Comparison of ENCODE assay signal across 28 mouse cellular contexts in the genomic region with DNA sequence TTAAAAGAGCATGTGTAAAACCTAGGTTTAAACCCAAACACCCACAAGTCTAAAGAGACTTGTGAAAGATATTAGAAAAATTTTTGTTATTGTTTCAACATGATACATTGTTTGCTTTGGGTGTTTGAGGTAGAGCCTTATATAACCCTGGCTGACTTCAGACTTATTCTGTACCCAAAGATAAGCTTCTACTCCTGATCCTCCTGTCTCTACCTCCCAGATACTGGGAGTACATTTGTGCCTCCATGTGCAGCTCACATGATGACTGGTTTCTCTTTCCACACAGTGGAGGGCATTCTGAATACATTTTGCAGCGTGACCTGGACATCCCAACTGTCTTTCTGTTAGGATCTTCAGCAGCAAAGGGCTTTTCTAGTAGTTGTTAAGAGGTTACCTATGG. TPM values are rescaled to one million over a fixed set of nuclear protein-coding genes. Genes with fewer than 3 reads are reported as not detected.
DNase-seq lines count a peak whose midpoint lies in the region; ATAC-seq and TF ChIP-seq lines count a peak whose summit lies in the region.
"Had no signal": no experiment of that assay in that cellular context is flagged by ENCODE, and none has a peak within 500 bp of the region (broad histone marks: within the 10 kb centered on the region; RNA-seq: fewer than 3 reads in every experiment).

No protein-coding gene starts in this region.

- no peak for TF ChIP-seq EP300 in MEL (IDR thresholded peaks at IDR 0.05; ENCODE audit: low read depth in 1 of 2, low read length in 2 of 2)

- H3K9me3 ChIP-seq in MEL (replicated peaks; ENCODE audit: insufficient read depth, low read length), result no peaks in the 10 kb centered on the region
- H3K9me3 ChIP-seq in liver, embryonic 12.5 days (replicated peaks), result no peaks in the 10 kb centered on the region
- no peaks in the 10 kb centered on the region for H3K9me3 ChIP-seq in liver, embryonic 15.5 days (replicated peaks)
- H3K9me3 ChIP-seq: embryonic facial prominence, embryonic 10.5 days; embryonic facial prominence, embryonic 13.5 days; heart, embryonic 10.5 days; heart, embryonic 13.5 days; hindbrain, embryonic 12.5 days; hindbrain, embryonic 15.5 days had no signal

- TF ChIP-seq POLR2A in MEL (IDR thresholded peaks at IDR 0.05; ENCODE audit: control insufficient read depth in 1 of 2, insufficient read depth in 1 of 2, low read depth in 1 of 2, low read length in 2 of 2, poor library complexity in 1 of 2), result no peak
- no peak for TF ChIP-seq POLR2A in cerebellum, adult 2 months (IDR thresholded peaks at IDR 0.05; ENCODE audit: borderline replicate concordance, insufficient read depth, low read length)

- H3K4me1 ChIP-seq in MEL (ENCODE audit: control insufficient read depth in 1 of 2, insufficient read depth in 2 of 2, low read length in 2 of 2), result peaks cover 10 to 22% of the 10 kb centered on the region in 2 experiments
- H3K4me1 ChIP-seq in liver, embryonic 12.5 days, result peaks cover 37% of the 10 kb centered on the region
- peaks cover 28% of the 10 kb centered on the region for H3K4me1 ChIP-seq in liver, embryonic 15.5 days (replicated peaks)
- no peaks in the 10 kb centered on the region for H3K4me1 ChIP-seq in cerebellum, adult 2 months (ENCODE audit: control insufficient read depth, insufficient read depth, low read length)
- H3K4me1 ChIP-seq: embryonic facial prominence, embryonic 10.5 days; hindbrain, embryonic 12.5 days; hindbrain, embryonic 15.5 days had no signal

- TF ChIP-seq RAD21 in MEL (IDR thresholded peaks at IDR 0.05; ENCODE audit: low read depth, low read length), result no peak

- H3K27me3 ChIP-seq in MEL (ENCODE audit: control insufficient read depth in 1 of 2, insufficient read depth in 2 of 2, low read length in 2 of 2), result no peaks in the 10 kb centered on the region
- H3K27me3 ChIP-seq in liver, embryonic 12.5 days (replicated peaks), result no peaks in the 10 kb centered on the region
- H3K27me3 ChIP-seq in liver, embryonic 15.5 days, result no peaks in the 10 kb centered on the region
- H3K27me3 ChIP-seq in cerebellum, adult 2 months (ENCODE audit: control insufficient read depth, insufficient read depth, low read length), result no peaks in the 10 kb centered on the region
- H3K27me3 ChIP-seq: embryonic facial prominence, embryonic 13.5 days; heart, embryonic 13.5 days; hindbrain, embryonic 12.5 days; hindbrain, embryonic 15.5 days; Patski had no signal

- H3K9ac ChIP-seq in MEL (ENCODE audit: control insufficient read depth, low read depth, low read length, poor library complexity, severe bottlenecking), result no peak overlapping the region
- no peak overlapping the region for H3K9ac ChIP-seq in liver, embryonic 12.5 days
- no peak overlapping the region; the same call in 1 of the 2 replicates for H3K9ac ChIP-seq in liver, embryonic 15.5 days
- H3K9ac ChIP-seq: embryonic facial prominence, embryonic 13.5 days; forebrain, postnatal 0 days; heart, embryonic 13.5 days; hindbrain, embryonic 12.5 days; hindbrain, embryonic 15.5 days had no signal

- 64% methylated on average over 1 of the region's 1 CpGs for WGBS in liver, embryonic 12.5 days (ENCODE audit: insufficient replicate concordance)
- 69% methylated on average over 1 of the region's 1 CpGs for WGBS in liver, embryonic 15.5 days (ENCODE audit: insufficient replicate concordance)
- WGBS in cerebellum, adult 2 months, result 93% methylated on average over 1 of the region's 1 CpGs

- H3K4me2 ChIP-seq in liver, embryonic 12.5 days, result no peak overlapping the region
- H3K4me2 ChIP-seq in liver, embryonic 15.5 days, result no peak overlapping the region
- H3K4me2 ChIP-seq: embryonic facial prominence, embryonic 13.5 days; heart, embryonic 13.5 days; hindbrain, embryonic 12.5 days; hindbrain, embryonic 15.5 days had no signal

- H3K4me3 ChIP-seq in MEL (ENCODE audit: control insufficient read depth in 1 of 2, insufficient read depth in 1 of 2, low read depth in 2 of 2, low read length in 2 of 2), result no peak overlapping the region
- H3K4me3 ChIP-seq in liver, embryonic 12.5 days, result no peak overlapping the region
- H3K4me3 ChIP-seq in liver, embryonic 15.5 days (replicated peaks), result no peak overlapping the region
- H3K4me3 ChIP-seq in cerebellum, adult 2 months (replicated peaks; ENCODE audit: insufficient read depth, low read depth, low read length), result no peak overlapping the region
- H3K4me3 ChIP-seq: embryonic facial prominence, embryonic 10.5 days; embryonic facial prominence, embryonic 13.5 days; gastrocnemius, adult 2 months; heart, adult 2 months; heart, embryonic 10.5 days; heart, embryonic 13.5 days; hindbrain, embryonic 12.5 days; hindbrain, embryonic 15.5 days had no signal

- peak; percentile 72 for ATAC-seq in liver, embryonic 12.5 days
- ATAC-seq in liver, embryonic 15.5 days (ENCODE audit: insufficient read depth), result peak; percentile 44; the same call in 1 of the 2 replicates
- ATAC-seq: forebrain, embryonic 14.5 days; forebrain, postnatal 0 days; Patski had no signal

- H3K79me2 ChIP-seq in MEL (ENCODE audit: control insufficient read depth, insufficient read depth, low read length, poor library complexity), result peaks cover 30% of the 10 kb centered on the region

- peaks cover 4 to 35% of the 10 kb centered on the region in 2 experiments; a peak in 3 of 4 replicates for H3K36me3 ChIP-seq in MEL (ENCODE audit: control insufficient read depth in 1 of 2, insufficient read depth in 2 of 2, low read length in 2 of 2)
- H3K36me3 ChIP-seq in liver, embryonic 12.5 days, result peaks cover 46% of the 10 kb centered on the region
- peaks cover 29% of the 10 kb centered on the region for H3K36me3 ChIP-seq in liver, embryonic 15.5 days (replicated peaks)

- H3K27ac ChIP-seq in MEL (ENCODE audit: control insufficient read depth, low read depth, low read length), result no peak overlapping the region
- peak overlapping the region; percentile 45; the same call in 1 of the 2 replicates for H3K27ac ChIP-seq in liver, embryonic 12.5 days
- 0 out of 2 replicates have a peak overlapping the region, but pooled peaks have one; percentile 1 for H3K27ac ChIP-seq in liver, embryonic 15.5 days (replicated peaks)
- no peak overlapping the region for H3K27ac ChIP-seq in cerebellum, adult 2 months (ENCODE audit: insufficient read depth, low read length)
- H3K27ac ChIP-seq: embryonic facial prominence, embryonic 10.5 days; embryonic facial prominence, embryonic 13.5 days; gastrocnemius, adult 2 months; heart, adult 2 months; heart, embryonic 10.5 days; heart, embryonic 13.5 days; hindbrain, embryonic 12.5 days; hindbrain, embryonic 15.5 days had no signal

- no peak for TF ChIP-seq CTCF in MEL (IDR thresholded peaks at IDR 0.05 in 2 of 3, conservative IDR thresholded peaks at IDR 0.05 in 1 of 3; ENCODE audit: control insufficient read depth in 1 of 3, insufficient read depth in 1 of 3, low read depth in 2 of 3, low read length in 3 of 3, poor library complexity in 1 of 3, severe bottlenecking in 1 of 3)
- TF ChIP-seq CTCF in cerebellum, adult 2 months (IDR thresholded peaks at IDR 0.05; ENCODE audit: borderline replicate concordance, insufficient read depth, low read depth, low read length), result no peak

- peak; percentile 49 for DNase-seq in heart, adult 11 months
- DNase-seq in heart, postnatal 36 days, result no peak
- DNase-seq in MEL (ENCODE audit: low read depth, low spot score), result peak; percentile 21
- DNase-seq in cerebellum, adult 2 months, result no peak
- no peak for DNase-seq in T-cell, adult 2 months (ENCODE audit: low spot score)
- DNase-seq in layer of hippocampus, adult 9-10 months (ENCODE audit: low spot score), result no peak
- DNase-seq: adrenal gland, adult 2 months; adrenal gland, postnatal 14 days; cerebellum, adult 11 months; cerebellum, adult 8-10 months; cerebellum, postnatal 10 days; cerebellum, postnatal 36 days; embryo, embryonic 11 days; forebrain, postnatal 0 days; gastrocnemius, adult 2 months; gastrocnemius, postnatal 25 days; heart, adult 2 months; heart, postnatal 14 days had no signal

- intact Hi-C loops in heart, postnatal 36 days (cut with DNase I), result no loop called here

TF ChIP-seq in MEL, 35 proteins besides CTCF, POLR2A, EP300 and RAD21 (continues in another document):
- TF ChIP-seq POLR2AphosphoS2 (IDR thresholded peaks at IDR 0.05; ENCODE audit: low read length) (no peak), ELF1 (IDR thresholded peaks at IDR 0.05; ENCODE audit: low read depth, low read length) (no peak), ETS1 (IDR thresholded peaks at IDR 0.05; ENCODE audit: low read depth, low read length) (no peak), POLR2AphosphoS5 (IDR thresholded peaks at IDR 0.05; ENCODE audit: borderline replicate concordance, low read depth, low read length) (no peak), MAFK (IDR thresholded peaks at IDR 0.05; ENCODE audit: borderline replicate concordance, low read depth, low read length) (no peak), USF2 (IDR thresholded peaks at IDR 0.05; ENCODE audit: borderline replicate concordance in 1 of 2, insufficient read depth in 1 of 2, low read depth in 1 of 2, low read length in 2 of 2) (no peak), MYB (IDR thresholded peaks at IDR 0.05; ENCODE audit: low read depth, low read length) (no peak)

RNA-seq across cellular contexts. Expression of gene Socs4, which starts 9.5 kb away (rescaled TPM):
- 10 to 100 TPM; 13.9 to 14.3 TPM for total RNA-seq in heart, postnatal 36 days (2021)
- 8.7 and 8.8 TPM in 2 replicates for total RNA-seq in MEL (2012; rRNA removed)
- 10 to 100 TPM; 13.9 to 21.0 TPM for polyA plus RNA-seq in MEL (2012; ENCODE audit: insufficient read depth in 1 of 2, insufficient read length in 2 of 2, low read depth in 1 of 2, low replicate concordance in 2 of 2, missing spikeins in 1 of 2)
- polyA plus RNA-seq in liver, embryonic 12.5 days (2016; fragmentation: Nextera tagmentation; extraction: Ambion mirVana), result 3.0 and 4.3 TPM in 2 replicates
- 2.0 and 2.5 TPM in 2 replicates for polyA plus RNA-seq in liver, embryonic 15.5 days (2015; fragmentation: Nextera tagmentation; extraction: Ambion mirVana)
- 5.9 and 6.1 TPM in 2 replicates for polyA plus RNA-seq in cerebellum, adult 2 months (2012; rRNA removed)

RNA-seq across cellular contexts. Expression of gene Wdhd1, which starts 9.6 kb away (rescaled TPM):
- 1 to 10 TPM in 1 of 2 experiments, under 1 TPM in 1; 1.00 to 1.0 TPM for total RNA-seq in heart, postnatal 36 days (2021)
- total RNA-seq in MEL (2012; rRNA removed), result 49.1 and 51.6 TPM in 2 replicates
- polyA plus RNA-seq in MEL (2012; ENCODE audit: insufficient read depth in 1 of 2, insufficient read length in 2 of 2, low read depth in 1 of 2, low replicate concordance in 2 of 2, missing spikeins in 1 of 2), result 10 to 100 TPM in 1 of 2 experiments, not detected in 1; 91.5 TPM
- polyA plus RNA-seq in liver, embryonic 12.5 days (2016; fragmentation: Nextera tagmentation; extraction: Ambion mirVana), result 58.1 and 58.9 TPM in 2 replicates
- 32.3 and 33.7 TPM in 2 replicates for polyA plus RNA-seq in liver, embryonic 15.5 days (2015; fragmentation: Nextera tagmentation; extraction: Ambion mirVana)
- polyA plus RNA-seq in cerebellum, adult 2 months (2012; rRNA removed), result 6.8 and 7.9 TPM in 2 replicates

RNA-seq across cellular contexts. Expression of gene Mapk1ip1l, which starts 11.9 kb away (rescaled TPM):
- total RNA-seq in heart, postnatal 36 days (2021), result 10 to 100 TPM; 28.1 to 28.2 TPM
- total RNA-seq in MEL (2012; rRNA removed), result 33.8 and 37.8 TPM in 2 replicates
- 100 to 1,000 TPM in 1 of 2 experiments, 10 to 100 TPM in 1; 59.5 to 159 TPM for polyA plus RNA-seq in MEL (2012; ENCODE audit: insufficient read depth in 1 of 2, insufficient read length in 2 of 2, low read depth in 1 of 2, low replicate concordance in 2 of 2, missing spikeins in 1 of 2)
- 45.1 and 49.6 TPM in 2 replicates for polyA plus RNA-seq in liver, embryonic 12.5 days (2016; fragmentation: Nextera tagmentation; extraction: Ambion mirVana)
- polyA plus RNA-seq in liver, embryonic 15.5 days (2015; fragmentation: Nextera tagmentation; extraction: Ambion mirVana), result 27.0 and 28.0 TPM in 2 replicates
- polyA plus RNA-seq in cerebellum, adult 2 months (2012; rRNA removed), result 23.0 and 23.4 TPM in 2 replicates

Comparison
In these comparisons a context has a peak if more than half of its experiments do, and no peak if none do; other contexts are left out.
1. DNase-seq: peak in heart, adult 11 months (single experiment) and MEL (single experiment); none in heart, postnatal 36 days (0 of 2), cerebellum, adult 2 months (0 of 2), T-cell, adult 2 months (single experiment) and layer of hippocampus, adult 9-10 months (single experiment).
2. H3K27ac ChIP-seq: peak in liver, embryonic 12.5 days (single experiment) and liver, embryonic 15.5 days (single experiment); none in MEL (single experiment) and cerebellum, adult 2 months (single experiment).